Mouse (Mus musculus) CD4-positive, CD25-positive, alpha-beta regulatory T cell (primary cell): ENCODE results near the gene Enpep. TPM values are rescaled to one million over a fixed set of nuclear protein-coding genes. Genes with fewer than 3 reads are reported as not detected.

Experiments
- polyA plus RNA-seq: library from polyadenylated mRNA; unstranded; fragments of 100-300 nt; shearing (Covaris generic); gene quantifications from one replicate; pipeline ENCODE4 v1.2.1, GENCODE M21; 2017

Enpep gene
- polyA plus RNA-seq, result 0.14 TPM

DNA sequence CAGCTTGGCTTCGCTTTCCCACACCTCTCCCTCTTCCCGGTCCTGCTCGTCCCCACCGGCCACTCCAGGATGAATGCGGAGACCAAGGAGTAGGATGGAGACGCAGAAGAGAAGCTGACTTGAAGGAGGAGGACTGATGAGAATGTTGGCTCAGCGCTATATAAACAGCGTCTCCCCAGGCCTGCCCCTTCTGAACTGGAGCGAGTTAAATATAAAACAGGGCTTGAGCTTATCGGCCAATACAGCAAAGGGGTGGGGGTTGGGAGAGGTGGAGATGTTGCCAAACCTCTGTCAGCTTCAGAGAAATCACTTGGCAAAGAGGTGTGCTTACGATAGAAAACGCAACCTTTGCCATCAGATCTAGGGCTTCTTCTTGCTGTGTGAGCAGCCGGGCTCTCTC is at the start of gene Enpep:
Enpep (minus strand) TSS at position 135 of the 400 bp plus-strand sequence.

Other genes starting within 250 kb of the Enpep start
- gene Pitx2, start 132.8 kb downstream of the Enpep start, polyA plus RNA-seq, result 0.51 TPM
- 9.2 TPM for gene Elovl6, start 199.6 kb upstream of the Enpep start, polyA plus RNA-seq